Comparison of ENCODE assay signal across 21 mouse cellular contexts in the genomic region with DNA sequence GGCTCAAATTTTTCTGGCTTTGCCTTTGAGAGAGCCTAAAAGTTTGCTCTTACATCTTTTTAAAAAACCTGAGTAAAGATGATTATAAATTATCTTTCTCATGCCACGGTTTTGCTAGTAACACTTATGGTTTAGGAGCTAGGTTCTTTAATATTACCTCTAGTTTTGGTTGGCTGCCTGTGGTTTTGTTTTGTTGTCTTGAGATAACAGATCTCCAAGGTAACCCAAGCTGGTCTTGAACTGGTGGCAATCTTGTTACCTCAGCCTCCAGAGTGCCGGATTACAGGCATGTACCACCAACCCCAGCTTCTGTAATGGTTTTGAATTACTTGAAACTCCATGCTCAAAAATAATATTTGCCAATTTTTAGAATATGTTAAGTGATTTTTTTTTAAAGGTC. TPM values are rescaled to one million over a fixed set of nuclear protein-coding genes. Genes with fewer than 3 reads are reported as not detected.
A peak's percentile ranks its signal among the peaks of the same experiment; 100 is the strongest.
DNase-seq lines count a peak whose midpoint lies in the region; ATAC-seq and TF ChIP-seq lines count a peak whose summit lies in the region.
"Had no signal": no experiment of that assay in that cellular context is flagged by ENCODE, and none has a peak within 500 bp of the region (broad histone marks: within the 10 kb centered on the region; RNA-seq: fewer than 3 reads in every experiment).

No protein-coding gene starts in this region.

- no peak for DNase-seq in G1E (ENCODE audit: low spot score)
- DNase-seq in spleen, adult 12 weeks (ENCODE audit: low spot score): no peak
- DNase-seq in frontal cortex, postnatal 36 days (ENCODE audit: low spot score in 2 of 2): no peak
- no peak for DNase-seq in spleen, postnatal 4 days (ENCODE audit: low spot score in 2 of 2)
- DNase-seq: adrenal gland, adult 8-10 months; adrenal gland, postnatal 36 days; cerebellum, adult 11 months; cerebellum, adult 8-10 months; cerebellum, postnatal 25 days; forebrain, postnatal 0 days; gastrocnemius, postnatal 10 days; heart, postnatal 10 days; heart, postnatal 4 days had no signal

- H3K27ac ChIP-seq in intestine, postnatal 0 days (ENCODE audit: low read depth, low read length): no peak overlapping the region
- no peak overlapping the region for H3K27ac ChIP-seq in intestine, embryonic 16.5 days (ENCODE audit: low read length)
- H3K27ac ChIP-seq: embryonic facial prominence, embryonic 13.5 days; forebrain, embryonic 13.5 days; heart, embryonic 10.5 days; hindbrain, embryonic 12.5 days had no signal

- 60% methylated on average over 2 of the region's 2 CpGs for WGBS in intestine, postnatal 0 days
- 73% methylated on average over 2 of the region's 2 CpGs for WGBS in intestine, embryonic 16.5 days

- no peak for TF ChIP-seq CTCF in intestine, postnatal 0 days (IDR thresholded peaks at IDR 0.05; ENCODE audit: low read depth)
- TF ChIP-seq CTCF in G1E (IDR thresholded peaks at IDR 0.05; ENCODE audit: low read depth, low read length): no peak

- no peak overlapping the region for H3K4me3 ChIP-seq in intestine, postnatal 0 days (ENCODE audit: low read depth, low read length)
- H3K4me3 ChIP-seq in intestine, embryonic 16.5 days (ENCODE audit: low read length): no peak overlapping the region
- H3K4me3 ChIP-seq in G1E (ENCODE audit: low read depth, low read length): no peak overlapping the region
- H3K4me3 ChIP-seq: embryonic facial prominence, embryonic 13.5 days; forebrain, embryonic 13.5 days; heart, embryonic 10.5 days; hindbrain, embryonic 12.5 days had no signal

- no peak for ATAC-seq in intestine, postnatal 0 days
- no peak for ATAC-seq in intestine, embryonic 16.5 days
- ATAC-seq in G1E (ENCODE audit: extremely low read depth, insufficient number of reproducible peaks, low FRiP score, poor library complexity, severe bottlenecking): peak; percentile 48
- peak; percentile 72 for ATAC-seq in megakaryocyte-erythroid progenitor cell, adult 5-6 weeks (replicated peaks; ENCODE audit: low FRiP score, low TSS enrichment, poor library complexity, severe bottlenecking)
- ATAC-seq: forebrain, embryonic 13.5 days; forebrain, postnatal 0 days; hindbrain, embryonic 16.5 days had no signal

- H3K27me3 ChIP-seq in intestine, postnatal 0 days (replicated peaks; ENCODE audit: control insufficient read depth, insufficient read depth, low read length): no peaks in the 10 kb centered on the region
- H3K27me3 ChIP-seq in intestine, embryonic 16.5 days (replicated peaks; ENCODE audit: control insufficient read depth, insufficient read depth, low read length): no peaks in the 10 kb centered on the region
- no peaks in the 10 kb centered on the region for H3K27me3 ChIP-seq in G1E (ENCODE audit: insufficient read depth, low read length)
- H3K27me3 ChIP-seq: embryonic facial prominence, embryonic 13.5 days; forebrain, embryonic 13.5 days; hindbrain, embryonic 12.5 days had no signal

- H3K36me3 ChIP-seq in intestine, postnatal 0 days (ENCODE audit: control insufficient read depth, insufficient read depth): peaks cover 15% of the 10 kb centered on the region
- H3K36me3 ChIP-seq in intestine, embryonic 16.5 days (ENCODE audit: control insufficient read depth, insufficient read depth, low read length): peaks cover 5% of the 10 kb centered on the region; the same call in 1 of the 2 replicates
- peaks cover 50% of the 10 kb centered on the region for H3K36me3 ChIP-seq in G1E (replicated peaks)

- peak overlapping the region; percentile 13; the same call in 1 of the 2 replicates for H3K4me2 ChIP-seq in intestine, postnatal 0 days (replicated peaks; ENCODE audit: low read depth)
- H3K4me2 ChIP-seq in intestine, embryonic 16.5 days (ENCODE audit: low read depth, low read length): no peak overlapping the region
- H3K4me2 ChIP-seq: embryonic facial prominence, embryonic 13.5 days; forebrain, embryonic 13.5 days; hindbrain, embryonic 12.5 days had no signal

- H3K9ac ChIP-seq in intestine, postnatal 0 days (ENCODE audit: low read depth, low read length): no peak overlapping the region
- no peak overlapping the region for H3K9ac ChIP-seq in intestine, embryonic 16.5 days (ENCODE audit: low read depth, low read length)
- H3K9ac ChIP-seq: embryonic facial prominence, embryonic 13.5 days; forebrain, embryonic 13.5 days; forebrain, postnatal 0 days; hindbrain, embryonic 12.5 days had no signal

- no peaks in the 10 kb centered on the region; the same call in 1 of the 2 replicates for H3K4me1 ChIP-seq in intestine, postnatal 0 days (replicated peaks; ENCODE audit: control insufficient read depth, insufficient read depth, low read length)
- H3K4me1 ChIP-seq in intestine, embryonic 16.5 days (ENCODE audit: control insufficient read depth, insufficient read depth, low read length): peaks cover 15% of the 10 kb centered on the region
- H3K4me1 ChIP-seq in G1E (ENCODE audit: insufficient read depth, low read depth, low read length): peaks cover 50% of the 10 kb centered on the region

- H3K9me3 ChIP-seq in intestine, postnatal 0 days (ENCODE audit: control insufficient read depth): no peaks in the 10 kb centered on the region
- no peaks in the 10 kb centered on the region for H3K9me3 ChIP-seq in intestine, embryonic 16.5 days (ENCODE audit: control insufficient read depth, low read length)
- H3K9me3 ChIP-seq in G1E (replicated peaks): no peaks in the 10 kb centered on the region
- H3K9me3 ChIP-seq: embryonic facial prominence, embryonic 13.5 days; forebrain, embryonic 13.5 days; heart, embryonic 10.5 days; hindbrain, embryonic 12.5 days had no signal

RNA-seq across cellular contexts. Expression of gene Rab1a, which starts 10.6 kb away (rescaled TPM):
- 761 and 762 TPM in 2 replicates for polyA plus RNA-seq in intestine, postnatal 0 days (2015; fragmentation: Nextera tagmentation; extraction: Ambion mirVana)
- 368 and 403 TPM in 2 replicates for polyA plus RNA-seq in intestine, embryonic 16.5 days (2015; fragmentation: Nextera tagmentation; extraction: Ambion mirVana)
- total RNA-seq in G1E (2014; fragmentation: Nextera tagmentation): 105 and 110 TPM in 2 replicates
- total RNA-seq in G1E (2017): 85.7 and 113 TPM in 2 replicates
- 32.8 and 34.0 TPM in 2 replicates for polyA plus RNA-seq in G1E (2012)
- total RNA-seq in megakaryocyte-erythroid progenitor cell, adult 5-6 weeks (2014; fragmentation: Nextera tagmentation): 69.5 and 81.8 TPM in 2 replicates
- total RNA-seq in megakaryocyte-erythroid progenitor cell, adult 5-6 weeks (2017): 61.2 and 68.1 TPM in 2 replicates

RNA-seq across cellular contexts. Expression of gene Cep68, which starts 37.4 kb away (rescaled TPM):
- polyA plus RNA-seq in intestine, postnatal 0 days (2015; fragmentation: Nextera tagmentation; extraction: Ambion mirVana): 6.3 and 6.5 TPM in 2 replicates
- polyA plus RNA-seq in intestine, embryonic 16.5 days (2015; fragmentation: Nextera tagmentation; extraction: Ambion mirVana): 20.4 and 20.8 TPM in 2 replicates
- total RNA-seq in G1E (2014; fragmentation: Nextera tagmentation): 32.9 and 37.5 TPM in 2 replicates
- 19.9 and 20.6 TPM in 2 replicates for total RNA-seq in G1E (2017)
- 23.3 and 25.4 TPM in 2 replicates for polyA plus RNA-seq in G1E (2012)
- total RNA-seq in megakaryocyte-erythroid progenitor cell, adult 5-6 weeks (2014; fragmentation: Nextera tagmentation): 22.6 and 22.7 TPM in 2 replicates
- 24.9 and 25.7 TPM in 2 replicates for total RNA-seq in megakaryocyte-erythroid progenitor cell, adult 5-6 weeks (2017)

Comparison
In these comparisons a context has a peak if more than half of its experiments do, and no peak if none do; other contexts are left out.
1. ATAC-seq: peak in G1E (single experiment) and megakaryocyte-erythroid progenitor cell, adult 5-6 weeks (single experiment); none in intestine, postnatal 0 days (single experiment) and intestine, embryonic 16.5 days (single experiment).
2. RNA of gene Rab1a, which starts 10.6 kb away (polyA plus RNA-seq): 761 to 762 TPM in intestine, postnatal 0 days and 368 to 403 TPM in intestine, embryonic 16.5 days; 32.8 to 34.0 TPM in G1E; every median in the first group is over 10 times any median in the second.